Mouse (Mus musculus) embryo, embryonic 11.5 days (tissue): ENCODE data around the gene Ctnna2.

Experiments used
- DNase-seq: peaks from one replicate; pipeline ENCODE4 v3.0.0-alpha.2; 2012; ENCODE audit warnings: low read depth, low spot score

The Ctnna2 gene

DNA sequence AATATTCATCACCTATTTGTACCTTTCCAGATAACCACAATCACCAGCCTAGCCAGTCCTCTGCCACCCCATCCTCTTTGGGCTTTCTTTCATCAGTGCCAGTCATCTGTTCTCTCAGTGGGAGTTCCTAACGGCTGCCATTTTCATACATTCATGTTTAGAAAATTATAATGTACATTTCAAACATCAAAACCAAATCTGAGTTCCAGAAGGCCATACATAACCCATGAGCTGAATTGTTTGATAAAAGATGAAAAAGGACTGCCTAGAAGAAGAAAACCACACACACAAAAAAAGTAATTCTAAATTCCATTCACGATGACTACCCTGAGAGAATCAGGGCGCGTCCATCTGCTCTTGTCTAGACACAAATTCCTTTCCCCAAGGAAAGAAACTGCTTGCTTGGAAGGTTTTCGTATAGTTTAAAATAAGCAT lies 1014.5 kb downstream of the Ctnna2 start:
- DNase-seq: no peak

DNA sequence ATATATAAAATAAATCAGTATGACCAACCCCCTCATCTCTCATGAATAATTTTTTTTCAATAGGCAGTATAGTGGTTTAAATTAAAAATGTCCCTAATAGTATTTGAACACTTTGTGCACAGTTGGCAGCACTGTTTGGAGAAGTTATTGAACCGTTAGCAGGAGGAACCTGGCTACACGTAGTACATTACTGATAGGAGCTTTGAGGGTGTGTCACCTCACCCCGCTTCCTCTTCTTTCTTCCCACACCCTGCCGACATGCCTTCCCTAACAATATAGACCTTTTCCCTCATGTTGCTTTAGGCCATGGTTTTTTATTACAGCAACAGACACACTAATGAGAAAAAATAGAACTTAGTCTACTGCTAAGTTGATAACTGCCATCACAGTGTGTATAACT lies 1071.4 kb downstream of the Ctnna2 start:
- no peak for DNase-seq

DNA sequence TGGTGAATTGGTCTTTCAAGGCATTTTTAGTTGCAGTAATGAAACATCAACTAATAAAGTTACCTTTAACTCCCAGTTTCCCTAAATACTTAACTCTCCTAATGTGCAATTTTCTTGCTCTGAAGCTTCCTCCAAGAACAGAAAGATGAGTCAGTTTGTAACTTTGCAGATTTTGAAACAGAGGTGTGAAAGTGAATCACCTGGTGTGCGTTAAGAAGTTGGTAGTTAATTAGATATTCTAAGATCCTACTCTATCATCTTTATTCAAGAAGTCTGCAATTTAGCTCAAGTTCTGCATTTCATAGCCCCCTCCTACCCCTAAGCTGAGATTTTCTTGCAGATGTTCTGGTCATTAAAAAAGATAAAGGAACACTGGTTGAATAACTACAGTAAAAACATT lies 1082.3 kb downstream of the Ctnna2 start:
- no peak for DNase-seq
